Mouse (Mus musculus) neutrophil, adult 83 days (primary cell): Measurements from ENCODE around the gene Zic1. TPM values are rescaled to one million over a fixed set of nuclear protein-coding genes. Genes with fewer than 3 reads are reported as not detected.

Source experiments
- total RNA-seq, 2 experiments: library from RNA; stranded (reverse); gene quantifications; one replicate each; pipeline ENCODE4 v1.2.4; 2023

Gene Zic1
- total RNA-seq, result not detected

DNA sequence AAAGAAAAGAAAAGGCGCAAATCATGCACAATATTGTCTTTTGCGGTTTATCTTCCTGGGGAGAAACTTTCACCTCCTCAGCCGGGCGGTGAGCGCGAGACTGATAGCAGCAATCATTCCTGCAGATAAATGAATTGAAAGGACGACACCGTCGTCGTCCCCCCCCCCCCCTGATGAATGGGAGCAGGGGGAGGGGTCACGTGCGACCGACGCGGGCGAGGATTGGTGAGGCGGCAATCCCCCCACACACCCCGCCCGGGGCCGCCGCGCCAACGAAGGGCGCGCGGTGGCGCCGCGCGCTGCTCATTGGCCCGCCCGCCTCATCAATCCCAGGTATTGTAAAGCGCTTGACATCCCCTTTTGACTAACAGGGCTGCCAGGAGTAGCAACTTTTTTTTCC is at the start of gene Zic1:
Zic1 (minus strand) TSS at position 147 of the 400 bp plus-strand sequence.

DNA sequence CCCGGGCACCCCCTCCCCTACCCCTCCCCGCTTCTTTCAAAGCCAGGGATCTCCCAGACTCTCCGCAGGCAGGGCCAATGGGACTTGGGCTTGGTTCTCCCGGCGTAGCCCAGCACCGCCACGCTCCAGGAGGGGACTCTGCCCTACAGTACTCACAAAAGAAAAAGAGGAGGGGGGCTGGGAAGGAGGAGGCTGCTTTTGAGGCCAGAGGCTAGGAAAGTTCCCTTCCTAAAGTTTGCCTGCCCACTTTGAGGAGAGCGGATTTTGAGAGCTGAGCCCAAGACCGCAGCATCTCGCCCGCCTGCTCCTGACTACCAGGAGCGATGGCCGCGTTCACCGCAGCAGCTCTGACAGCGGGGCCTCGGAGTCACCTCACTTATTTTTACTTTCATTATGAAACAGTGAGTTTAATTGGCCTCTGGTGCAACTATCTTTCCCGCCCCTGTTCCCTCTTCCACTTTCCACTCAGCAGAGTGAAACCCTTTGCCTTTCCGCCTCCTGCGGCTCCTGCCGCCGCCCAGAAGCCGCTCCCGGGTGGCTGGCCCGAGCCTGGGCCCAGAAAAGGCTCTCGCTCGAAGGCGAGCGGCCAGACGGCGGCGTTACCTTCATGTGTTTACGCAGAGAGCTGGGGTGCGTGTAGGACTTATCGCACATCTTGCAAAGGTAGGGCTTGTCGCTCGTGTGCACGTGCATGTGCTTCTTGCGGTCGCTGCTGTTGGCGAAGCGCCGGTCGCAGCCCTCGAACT is 3.6 kb downstream of the Zic1 start, which contains the start of gene Zic4:
Zic4 (plus strand) TSS at position 558 of the 746 bp plus-strand sequence.

Other genes starting within 250 kb of the Zic1 start
- gene Zic4, start 3.4 kb downstream of the Zic1 start, total RNA-seq, result not detected